Mouse (Mus musculus) cerebellum, postnatal 14 days (tissue): ENCODE measurements around the gene Wdr70.

Experiments used
- DNase-seq, 2 experiments: peaks; one replicate each; pipeline ENCODE4 v3.0.0; 2021; ENCODE audit warnings: mixed read lengths in 2 of 2

The Wdr70 gene

GRCm38 (mm10) chr15:7925382-7925781, 173.6 kb downstream of the Wdr70 start:
- peak in 1 of 2 experiments; percentile 24 for DNase-seq

- DNase-seq: no peak
These were observed 175.7 kb downstream of the Wdr70 start for GRCm38 (mm10) chr15:7923281-7923680.

- DNase-seq: peak; percentile 66 to 83
These were observed 176.5 kb downstream of the Wdr70 start for GRCm38 (mm10) chr15:7922291-7923037.

- peak; percentile 32 to 59 for DNase-seq
These were observed 177.9 kb downstream of the Wdr70 start for GRCm38 (mm10) chr15:7921124-7921523.

- DNase-seq: no peak
These were observed 192.4 kb downstream of the Wdr70 start for GRCm38 (mm10) chr15:7906491-7907035.

GRCm38 (mm10) chr15:7899286-7899685, 199.7 kb downstream of the Wdr70 start:
- peak in 1 of 2 experiments; percentile 30 for DNase-seq

- peak in 1 of 2 experiments; percentile 19 for DNase-seq
These were observed 207.3 kb downstream of the Wdr70 start for GRCm38 (mm10) chr15:7891547-7892282.

GRCm38 (mm10) chr15:7890286-7890685, 208.7 kb downstream of the Wdr70 start:
- no peak for DNase-seq

GRCm38 (mm10) chr15:7889362-7889674, 209.7 kb downstream of the Wdr70 start:
- peak in 1 of 2 experiments; percentile 19 for DNase-seq

- no peak for DNase-seq
These were observed 210.2 kb downstream of the Wdr70 start for GRCm38 (mm10) chr15:7888617-7889361.

GRCm38 (mm10) chr15:7886591-7886990, 212.4 kb downstream of the Wdr70 start:
- DNase-seq: no peak

- DNase-seq: no peak
These were observed 213.9 kb downstream of the Wdr70 start for GRCm38 (mm10) chr15:7885106-7885505.

- DNase-seq: no peak
These were observed 214.8 kb downstream of the Wdr70 start for GRCm38 (mm10) chr15:7884181-7884580.

- peak in 1 of 2 experiments; percentile 23 for DNase-seq
These were observed 219.1 kb downstream of the Wdr70 start for GRCm38 (mm10) chr15:7879956-7880355.

- DNase-seq: no peak
These were observed 220.1 kb downstream of the Wdr70 start for GRCm38 (mm10) chr15:7878861-7879260.

GRCm38 (mm10) chr15:7877560-7878467, 221.2 kb downstream of the Wdr70 start:
- DNase-seq: peak in 1 of 2 experiments; percentile 22

GRCm38 (mm10) chr15:7875879-7876278, 223.1 kb downstream of the Wdr70 start:
- no peak for DNase-seq

GRCm38 (mm10) chr15:7872473-7872872, 226.5 kb downstream of the Wdr70 start:
- no peak for DNase-seq

- DNase-seq: no peak
These were observed 233.7 kb downstream of the Wdr70 start for GRCm38 (mm10) chr15:7865305-7865704.

- DNase-seq: no peak
These were observed 235.7 kb downstream of the Wdr70 start for GRCm38 (mm10) chr15:7863328-7863727.

GRCm38 (mm10) chr15:7862890-7863289, 236.1 kb downstream of the Wdr70 start:
- no peak for DNase-seq

GRCm38 (mm10) chr15:7858841-7859240, 240.2 kb downstream of the Wdr70 start:
- DNase-seq: no peak
